Mouse (Mus musculus): ENCODE measurements around the gene Fam213a.
A peak's percentile ranks its signal among the peaks of the same experiment; 100 is the strongest.

Fam213a gene

DNA sequence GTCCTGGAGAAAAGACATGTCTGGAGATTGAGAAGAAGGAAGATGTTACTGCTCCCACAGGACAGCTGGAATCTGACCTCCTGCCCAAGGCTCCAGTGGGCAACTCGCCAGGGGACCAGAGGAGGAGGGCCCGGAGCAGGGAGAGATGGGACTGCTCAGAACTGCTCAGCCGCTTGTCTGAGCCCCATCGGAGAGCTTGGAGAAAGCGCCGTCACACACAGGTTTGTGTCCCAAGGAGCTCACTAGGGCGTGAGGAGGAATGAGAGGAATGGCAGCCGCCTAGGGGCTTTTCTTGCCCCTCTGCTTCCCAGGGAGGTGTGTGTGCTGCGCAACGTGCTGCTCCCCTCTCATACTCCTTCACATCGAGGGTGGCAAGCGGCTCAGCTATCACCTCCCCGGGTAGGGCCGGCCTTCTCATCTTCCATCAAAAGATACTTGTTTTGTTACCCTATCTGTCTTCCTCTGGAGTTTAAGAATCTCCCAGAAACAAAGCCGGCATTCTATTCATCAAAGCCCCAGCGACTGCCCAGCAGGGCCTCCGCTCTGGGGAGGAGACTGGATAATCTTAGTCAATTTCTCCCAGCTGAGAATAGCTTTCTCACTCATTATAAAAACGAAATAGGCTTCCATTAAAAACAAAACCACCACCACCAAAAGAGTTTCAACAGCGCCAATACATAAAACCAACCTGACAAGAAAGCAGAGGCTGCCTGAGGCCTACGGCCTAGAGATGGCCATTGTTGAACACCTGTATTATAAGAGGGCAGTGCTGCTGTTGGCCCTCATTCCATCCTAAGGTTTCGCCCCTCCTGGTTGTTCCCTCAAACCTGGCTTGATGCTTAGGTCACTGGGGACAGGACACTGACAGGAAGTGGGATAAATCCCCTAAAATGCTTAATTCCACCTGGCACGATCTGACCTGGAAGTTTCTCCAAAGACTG, 9.1 kb downstream of the Fam213a start:
- no peak for DNase-seq (ENCODE audit: low spot score in 2 of 2)

GRCm38 (mm10) chr14:41001576-41001975, 12.0 kb downstream of the Fam213a start:
- no peak for DNase-seq (ENCODE audit: low spot score in 2 of 2)

GRCm38 (mm10) chr14:41000801-41001200, 12.8 kb downstream of the Fam213a start:
- no peak for DNase-seq (ENCODE audit: low spot score in 2 of 2)

GRCm38 (mm10) chr14:40999904-41000645, 13.5 kb downstream of the Fam213a start:
- DNase-seq (ENCODE audit: low spot score in 2 of 2): no peak

DNA sequence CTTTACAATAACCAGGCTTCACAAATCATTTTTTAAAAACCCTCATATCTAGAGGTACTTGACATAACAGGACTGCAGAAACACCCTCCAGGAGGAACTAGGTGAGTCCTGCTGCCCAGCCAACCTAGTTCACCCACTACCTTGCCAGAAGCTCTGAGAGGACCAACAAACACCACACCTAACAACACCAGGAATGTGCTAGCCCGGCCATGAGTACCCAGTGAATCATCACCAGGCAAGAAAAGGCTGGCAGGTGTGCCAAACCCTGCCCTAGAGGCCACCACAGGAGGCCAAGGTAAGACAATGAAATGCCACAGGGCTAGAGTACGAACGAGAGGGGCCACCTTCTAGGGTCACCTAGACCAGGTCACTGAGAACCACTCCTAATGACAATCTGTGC, 17.4 kb downstream of the Fam213a start:
- no peak for DNase-seq (ENCODE audit: low spot score in 2 of 2)

DNA sequence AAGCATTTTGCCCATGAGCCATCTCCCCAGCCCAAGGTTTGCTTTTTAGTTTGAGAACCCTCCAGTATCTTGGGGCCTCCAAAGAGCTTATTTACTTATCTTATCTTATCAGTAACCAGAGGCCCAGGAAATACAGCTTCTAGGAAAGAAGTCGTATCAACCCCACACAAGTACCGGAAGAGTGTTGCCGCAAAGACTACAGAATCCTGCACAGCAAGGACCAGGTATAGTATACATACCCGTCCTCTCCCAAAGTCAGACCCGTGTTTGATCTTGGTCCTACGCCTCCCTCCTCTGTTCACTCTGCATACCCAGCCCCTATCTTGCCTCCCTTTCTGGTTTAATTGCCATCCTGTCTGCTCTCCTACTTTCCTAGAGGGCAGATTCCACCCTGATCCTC, 21.1 kb downstream of the Fam213a start:
- DNase-seq (ENCODE audit: low spot score in 2 of 2): no peak

- no peak for DNase-seq (ENCODE audit: low spot score in 2 of 2)
Measured at GRCm38 (mm10) chr14:40988780-40989179, 24.8 kb downstream of the Fam213a start.

DNA sequence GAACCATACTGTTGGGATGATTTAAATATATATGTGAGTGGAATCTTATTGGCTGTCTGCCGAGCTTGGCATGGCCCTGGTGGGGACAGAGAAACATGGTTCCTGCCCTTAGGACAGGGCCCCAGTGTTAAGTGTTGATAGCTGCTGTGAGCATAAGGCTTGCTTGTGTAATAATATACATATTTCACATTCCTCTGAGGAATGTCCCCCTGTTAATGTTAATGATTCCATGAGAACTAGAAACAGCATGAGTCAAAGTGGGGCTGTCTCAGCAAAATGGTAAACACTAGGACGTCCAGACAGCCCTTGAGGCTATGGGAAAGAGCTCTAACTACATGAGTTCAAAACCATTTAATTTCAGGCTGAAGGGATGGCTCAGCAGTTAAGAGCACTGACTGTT, 26.4 kb downstream of the Fam213a start:
- DNase-seq (ENCODE audit: low spot score in 2 of 2): no peak

DNA sequence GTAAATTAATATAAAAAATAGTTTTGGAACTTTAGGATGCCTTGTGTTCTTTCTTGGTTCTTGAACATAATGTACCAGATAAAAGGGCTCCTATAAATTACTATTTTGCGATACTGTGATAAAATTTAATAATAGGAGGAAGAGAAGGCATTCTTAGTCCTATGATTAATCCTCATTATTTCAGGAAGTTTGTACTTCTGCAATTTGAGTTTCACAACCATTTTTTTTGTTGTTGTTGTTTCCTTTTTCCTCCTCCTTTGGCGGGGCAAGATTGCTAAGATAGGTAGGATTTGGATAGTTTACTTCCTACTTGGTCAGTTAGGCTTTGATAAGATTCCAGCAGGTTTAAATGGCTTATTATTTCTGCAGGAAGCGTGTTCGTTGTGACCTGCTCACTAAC, 28.0 kb downstream of the Fam213a start:
- no peak for DNase-seq (ENCODE audit: low spot score in 2 of 2)

- DNase-seq (ENCODE audit: low spot score in 2 of 2): no peak
Measured at GRCm38 (mm10) chr14:40979723-40980122, 33.9 kb downstream of the Fam213a start.

DNA sequence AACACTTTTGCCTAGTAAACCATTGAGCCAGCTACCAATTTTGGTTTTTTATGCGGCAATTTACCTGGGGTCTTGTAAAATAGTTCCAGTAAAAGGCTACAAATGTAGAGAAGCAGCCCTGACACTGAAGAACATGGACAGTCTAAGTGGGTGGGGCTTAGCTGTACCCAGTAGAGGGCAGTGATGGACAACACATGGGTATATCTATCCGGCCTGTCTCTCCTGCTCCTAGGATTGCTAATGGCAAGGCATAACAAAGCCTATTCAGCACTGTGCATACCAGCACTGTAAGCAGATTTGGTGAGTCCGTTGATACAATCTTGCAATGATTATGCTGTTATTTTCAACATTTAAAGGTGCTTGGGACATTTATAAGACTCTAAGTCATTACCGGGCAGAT, 34.6 kb downstream of the Fam213a start:
- DNase-seq (ENCODE audit: low spot score in 2 of 2): no peak

- DNase-seq (ENCODE audit: low spot score in 2 of 2): peak; percentile 45 to 62
Measured at GRCm38 (mm10) chr14:40975127-40975721, 38.4 kb downstream of the Fam213a start.

DNA sequence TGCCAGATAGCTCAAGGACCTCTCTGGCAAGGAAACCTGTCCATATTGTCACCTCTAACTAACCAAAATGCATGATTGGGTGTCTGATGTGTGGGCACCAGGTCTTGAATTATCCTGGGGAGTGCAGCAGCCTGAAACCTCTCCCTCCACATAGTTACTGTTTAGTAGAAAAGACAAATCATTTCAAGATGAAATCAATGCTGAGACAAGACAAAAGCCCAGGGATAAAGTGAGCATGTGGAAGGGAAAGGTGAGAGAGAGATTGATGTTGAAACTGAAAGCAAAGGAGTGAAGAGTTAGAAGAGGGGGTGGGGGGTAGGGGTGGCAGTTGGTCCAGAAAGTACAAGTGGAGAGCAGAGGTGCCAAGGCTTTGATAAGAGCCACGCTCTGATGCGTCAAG, 45.5 kb downstream of the Fam213a start:
- DNase-seq (ENCODE audit: low spot score in 2 of 2): no peak

- no peak for DNase-seq (ENCODE audit: low spot score in 2 of 2)
Measured at GRCm38 (mm10) chr14:40967598-40967900, 46.0 kb downstream of the Fam213a start.

DNA sequence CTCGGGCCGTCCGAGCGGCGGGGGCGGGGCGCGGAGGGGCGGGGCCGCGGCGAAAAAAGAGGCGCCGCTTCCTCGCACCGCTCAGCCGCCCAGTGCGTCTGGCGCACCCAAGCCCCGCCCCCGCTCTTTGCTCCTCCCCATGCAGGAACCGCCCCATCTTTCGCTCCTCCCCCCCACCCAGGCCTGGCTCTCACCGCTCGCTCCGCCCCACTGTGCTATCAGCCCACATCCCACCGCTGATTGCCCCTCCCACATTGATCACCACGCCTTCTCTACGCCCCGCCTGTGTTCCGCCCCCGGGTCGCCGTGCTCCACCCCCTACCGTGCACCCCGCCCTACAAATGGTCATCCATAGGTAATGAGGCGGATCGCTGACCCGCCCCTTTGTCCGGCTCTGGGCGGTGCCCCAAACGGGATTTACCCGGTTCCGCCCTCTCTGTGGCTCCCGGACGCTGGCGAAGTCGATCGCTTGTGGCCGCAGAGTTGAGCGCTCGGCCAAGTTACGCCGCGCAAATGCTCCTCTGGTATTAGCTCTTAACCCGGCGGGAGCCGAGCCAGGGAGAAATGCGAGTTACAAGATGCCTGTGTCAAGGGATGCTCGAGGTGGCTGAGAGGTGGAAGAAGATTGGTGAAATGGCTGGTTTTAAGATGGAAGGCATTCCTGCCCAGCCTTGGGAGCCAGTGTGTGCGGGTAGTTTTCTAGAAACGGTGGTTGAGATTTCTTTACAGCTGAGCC, 46.6 kb downstream of the Fam213a start:
- peak; percentile 86 to 91 for DNase-seq (ENCODE audit: low spot score in 2 of 2)

- DNase-seq (ENCODE audit: low spot score in 2 of 2): peak in 1 of 2 experiments; percentile 46
Measured at GRCm38 (mm10) chr14:40966392-40966861, 47.2 kb downstream of the Fam213a start, which contains the start of gene Tspan14. Gene Tspan14, minus strand, starts transcription at chr14:40966807.

- DNase-seq (ENCODE audit: low spot score in 2 of 2): no peak
Measured at GRCm38 (mm10) chr14:40965507-40966356, 47.9 kb downstream of the Fam213a start.

DNA sequence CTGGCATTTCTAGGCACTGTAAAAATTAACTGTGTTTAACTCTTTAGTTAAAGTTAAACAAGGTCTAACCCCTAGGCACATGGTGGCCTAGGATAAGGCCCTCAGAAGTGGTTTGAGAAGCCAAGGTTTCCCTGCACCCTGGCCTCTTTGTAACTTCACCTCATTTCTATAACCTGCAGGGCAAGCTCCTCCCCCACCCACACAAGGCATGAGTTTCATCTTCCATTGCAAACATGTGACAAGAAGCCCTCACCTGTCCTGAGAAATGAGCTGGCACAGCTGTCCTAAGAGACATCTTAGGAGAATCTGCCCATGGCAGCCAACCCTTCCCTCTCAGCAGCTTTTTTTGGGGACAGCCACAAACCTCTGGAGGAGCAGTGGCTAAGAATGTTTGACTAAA, 48.7 kb downstream of the Fam213a start:
- no peak for DNase-seq (ENCODE audit: low spot score in 2 of 2)

DNA sequence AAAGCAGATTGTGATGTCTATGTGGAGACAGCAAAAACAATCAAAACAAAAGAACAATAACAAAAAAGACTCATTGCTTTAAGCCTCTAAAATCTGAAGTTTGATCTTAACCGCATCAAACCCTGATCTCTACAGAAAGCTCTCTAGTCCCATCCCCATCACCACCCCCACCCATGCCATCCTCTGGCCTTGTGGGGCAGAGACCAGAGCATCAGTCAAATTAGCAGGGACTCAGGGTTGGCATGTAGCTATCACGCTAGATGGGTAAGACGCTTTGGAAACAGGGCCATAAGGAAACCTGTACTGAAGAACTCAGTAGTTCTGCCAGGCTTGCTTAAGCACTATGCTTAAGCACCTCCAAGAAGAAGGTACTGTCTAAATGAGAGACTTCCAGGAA, 49.4 kb downstream of the Fam213a start:
- DNase-seq (ENCODE audit: low spot score in 2 of 2): no peak

- DNase-seq (ENCODE audit: low spot score in 2 of 2): no peak
Measured at GRCm38 (mm10) chr14:40963501-40964213, 49.9 kb downstream of the Fam213a start.

All from frontal cortex, postnatal 25 days (tissue).